Mouse (Mus musculus): ENCODE results near the gene Arl5b.

- TF ChIP-seq MYOG (IDR thresholded peaks at IDR 0.05; ENCODE audit: control insufficient read depth, extremely low read depth, insufficient read length) (no peak), USF1 (IDR thresholded peaks at IDR 0.05; ENCODE audit: low read depth) (no peak)
These were observed 9.0 kb downstream of the Arl5b start for GRCm38 (mm10) chr2:15058227-15058626.
